Mouse (Mus musculus) 416B (cell line): ENCODE data around the gene Gtpbp8.

Source experiments
- DNase-seq: peaks from one replicate; pipeline ENCODE4 v3.0.0; 2011; ENCODE audit warnings: low read depth

The Gtpbp8 gene

GRCm38 (mm10) chr16:44690501-44690900, 55.7 kb downstream of the Gtpbp8 start:
- no peak for DNase-seq

- no peak for DNase-seq
These were observed 57.7 kb downstream of the Gtpbp8 start for GRCm38 (mm10) chr16:44688507-44688906.

GRCm38 (mm10) chr16:44687719-44688420, 58.3 kb downstream of the Gtpbp8 start:
- DNase-seq = no peak

GRCm38 (mm10) chr16:44686991-44687718, 59.0 kb downstream of the Gtpbp8 start:
- DNase-seq = no peak
